Mouse (Mus musculus): Measurements from ENCODE around the gene Slc2a3. TPM values are rescaled to one million over a fixed set of nuclear protein-coding genes. Genes with fewer than 3 reads are reported as not detected.
A peak's percentile ranks its signal among the peaks of the same experiment; 100 is the strongest.

Gene Slc2a3
- polyA plus RNA-seq, 1 experiment from 2014 or later: 10.3 TPM

DNA sequence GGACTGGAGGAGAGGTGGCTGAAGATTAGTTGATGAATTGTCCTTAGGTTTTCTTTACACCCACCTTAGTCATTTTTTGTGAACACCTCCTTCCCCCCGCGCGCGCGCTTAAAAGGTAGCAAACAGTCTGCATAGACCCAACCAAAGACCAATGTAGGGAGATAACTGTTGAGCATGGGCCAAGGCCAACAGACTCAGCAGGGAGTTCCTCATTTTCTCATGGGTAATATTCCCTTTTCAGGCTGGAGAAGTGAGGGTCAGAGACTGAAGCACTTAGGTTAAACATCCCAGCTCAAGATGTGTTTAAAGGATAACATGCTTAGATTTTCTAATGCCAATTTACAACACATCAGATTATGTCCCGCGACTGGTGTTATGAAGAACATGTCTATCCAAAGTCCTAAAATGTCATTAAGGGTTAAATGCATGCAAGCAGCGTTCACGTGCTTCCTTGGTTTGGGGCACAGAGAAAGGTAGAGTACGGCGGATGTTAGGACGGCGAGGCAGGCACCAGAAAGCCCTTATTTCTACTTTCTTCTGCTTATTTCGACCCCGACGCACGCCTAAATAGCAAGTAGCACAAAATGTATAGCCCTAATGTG lies 37.5 kb downstream of the Slc2a3 start:
- Histone ChIP-seq H3K4me1 (ENCODE audit: control insufficient read depth in 2 of 2, insufficient read depth in 2 of 2, low read length in 2 of 2) (peaks cover 9 to 11% of the 10 kb centered on the region in 2 experiments), H3K9me3 (ENCODE audit: control insufficient read depth, low read length) (no peaks in the 10 kb centered on the region), H3K27ac (replicated peaks in 1 of 2; ENCODE audit: control insufficient read depth in 1 of 2, insufficient read depth in 1 of 2, low read depth in 2 of 2, low read length in 2 of 2) (no peak overlapping the region), H3K4me2 (ENCODE audit: low read length) (peak overlapping the region; percentile 93), H3K27me3 (ENCODE audit: control insufficient read depth, insufficient read depth, low read length) (no peaks in the 10 kb centered on the region), H3K4me3 (ENCODE audit: control insufficient read depth in 1 of 2, insufficient read depth in 1 of 2, low read depth in 1 of 2, low read length in 2 of 2) (peak overlapping the region; percentile 49 to 53), H3K9ac (ENCODE audit: low read length) (peak overlapping the region; percentile 56; the same call in 1 of the 2 replicates), H3K36me3 (ENCODE audit: control insufficient read depth, insufficient read depth, low read length) (no peaks in the 10 kb centered on the region)
- 37% methylated on average over 17 of the region's 17 CpGs for WGBS
- ATAC-seq (ENCODE audit: insufficient number of reproducible peaks, insufficient read depth, low FRiP score, low read depth): no peak

- H3K4me1 ChIP-seq (ENCODE audit: control insufficient read depth in 2 of 2, insufficient read depth in 2 of 2, low read length in 2 of 2): peaks cover 9 to 11% of the 10 kb centered on the region in 2 experiments
Measured at GRCm38 (mm10) chr6:122762952-122763700, 38.3 kb downstream of the Slc2a3 start.

DNA sequence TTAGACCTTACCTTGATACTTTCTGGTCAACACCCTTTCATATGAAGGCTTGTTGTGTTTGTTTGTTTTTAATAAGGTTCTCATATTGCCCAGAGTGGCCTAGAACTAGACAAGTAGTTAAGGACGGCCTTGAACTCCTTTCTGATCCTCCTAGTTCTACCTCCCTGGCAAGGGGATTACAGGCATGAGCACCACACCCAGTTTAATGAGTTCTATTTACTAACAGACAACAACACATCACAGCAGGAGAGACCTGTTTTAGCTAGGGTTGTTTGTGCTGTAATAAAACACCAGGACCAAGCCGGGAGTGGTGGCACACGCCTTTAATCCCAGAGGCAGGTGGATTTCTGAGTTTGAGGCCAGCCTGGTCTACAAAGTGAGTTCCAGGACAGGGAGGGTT lies 39.0 kb downstream of the Slc2a3 start:
- Histone ChIP-seq H3K36me3 (ENCODE audit: control insufficient read depth, insufficient read depth, low read length) (no peaks in the 10 kb centered on the region), H3K4me3 (ENCODE audit: control insufficient read depth in 1 of 2, insufficient read depth in 1 of 2, low read depth in 1 of 2, low read length in 2 of 2) (no peak overlapping the region), H3K4me2 (ENCODE audit: low read length) (no peak overlapping the region), H3K9me3 (ENCODE audit: control insufficient read depth, low read length) (no peaks in the 10 kb centered on the region), H3K27me3 (ENCODE audit: control insufficient read depth, insufficient read depth, low read length) (no peaks in the 10 kb centered on the region), H3K4me1 (ENCODE audit: control insufficient read depth in 2 of 2, insufficient read depth in 2 of 2, low read length in 2 of 2) (peaks cover 9 to 11% of the 10 kb centered on the region in 2 experiments), H3K9ac (ENCODE audit: low read length) (no peak overlapping the region), H3K27ac (replicated peaks in 1 of 2; ENCODE audit: control insufficient read depth in 1 of 2, insufficient read depth in 1 of 2, low read depth in 2 of 2, low read length in 2 of 2) (no peak overlapping the region)
- whole genome bisulfite sequencing: 97% methylated on average over 3 of the region's 3 CpGs
- ATAC-seq (ENCODE audit: insufficient number of reproducible peaks, insufficient read depth, low FRiP score, low read depth): no peak

More at GRCm38 (mm10) chr6:122762952-122763700, 38.3 kb downstream of the Slc2a3 start:
- H3K9me3 ChIP-seq (ENCODE audit: control insufficient read depth, low read length): no peaks in the 10 kb centered on the region
- no peak overlapping the region for H3K4me3 ChIP-seq (ENCODE audit: control insufficient read depth in 1 of 2, insufficient read depth in 1 of 2, low read depth in 1 of 2, low read length in 2 of 2)
- H3K9ac ChIP-seq (ENCODE audit: low read length): no peak overlapping the region
- no peak overlapping the region for H3K27ac ChIP-seq (replicated peaks in 1 of 2; ENCODE audit: control insufficient read depth in 1 of 2, insufficient read depth in 1 of 2, low read depth in 2 of 2, low read length in 2 of 2)
- no peaks in the 10 kb centered on the region for H3K27me3 ChIP-seq (ENCODE audit: control insufficient read depth, insufficient read depth, low read length)
- ATAC-seq (ENCODE audit: insufficient number of reproducible peaks, insufficient read depth, low FRiP score, low read depth): no peak
- 62% methylated on average over 11 of the region's 11 CpGs for WGBS
- H3K4me2 ChIP-seq (ENCODE audit: low read length): no peak overlapping the region
- H3K36me3 ChIP-seq (ENCODE audit: control insufficient read depth, insufficient read depth, low read length): no peaks in the 10 kb centered on the region

- ATAC-seq (ENCODE audit: insufficient number of reproducible peaks, insufficient read depth, low FRiP score, low read depth): no peak
- H3K27ac ChIP-seq (replicated peaks in 1 of 2; ENCODE audit: control insufficient read depth in 1 of 2, insufficient read depth in 1 of 2, low read depth in 2 of 2, low read length in 2 of 2): no peak overlapping the region
- no peak overlapping the region for H3K4me2 ChIP-seq (ENCODE audit: low read length)
Measured at GRCm38 (mm10) chr6:122761901-122762300, 39.5 kb downstream of the Slc2a3 start.

GRCm38 (mm10) chr6:122761011-122761599 lies 40.3 kb downstream of the Slc2a3 start:
- Histone ChIP-seq H3K9me3 (ENCODE audit: control insufficient read depth, low read length) (no peaks in the 10 kb centered on the region), H3K4me2 (ENCODE audit: low read length) (peak overlapping the region; percentile 60), H3K36me3 (ENCODE audit: control insufficient read depth, insufficient read depth, low read length) (no peaks in the 10 kb centered on the region), H3K4me1 (ENCODE audit: control insufficient read depth in 2 of 2, insufficient read depth in 2 of 2, low read length in 2 of 2) (peaks cover 9 to 11% of the 10 kb centered on the region in 2 experiments), H3K4me3 (ENCODE audit: control insufficient read depth in 1 of 2, insufficient read depth in 1 of 2, low read depth in 1 of 2, low read length in 2 of 2) (peak overlapping the region; percentile 43 to 73), H3K27me3 (ENCODE audit: control insufficient read depth, insufficient read depth, low read length) (no peaks in the 10 kb centered on the region), H3K9ac (ENCODE audit: low read length) (0 out of 2 replicates have a peak overlapping the region, but pooled peaks have one; percentile 41), H3K27ac (replicated peaks in 1 of 2; ENCODE audit: control insufficient read depth in 1 of 2, insufficient read depth in 1 of 2, low read depth in 2 of 2, low read length in 2 of 2) (peak overlapping the region in 1 of 2 experiments; percentile 53; a peak in 2 of 4 replicates)
- no peak for ATAC-seq (ENCODE audit: insufficient number of reproducible peaks, insufficient read depth, low FRiP score, low read depth)
- WGBS: 2% methylated on average over 11 of the region's 11 CpGs

More at GRCm38 (mm10) chr6:122761901-122762300, 39.5 kb downstream of the Slc2a3 start:
- Histone ChIP-seq H3K9me3 (ENCODE audit: control insufficient read depth, low read length) (no peaks in the 10 kb centered on the region), H3K4me1 (ENCODE audit: control insufficient read depth in 2 of 2, insufficient read depth in 2 of 2, low read length in 2 of 2) (peaks cover 9 to 11% of the 10 kb centered on the region in 2 experiments), H3K27me3 (ENCODE audit: control insufficient read depth, insufficient read depth, low read length) (no peaks in the 10 kb centered on the region), H3K36me3 (ENCODE audit: control insufficient read depth, insufficient read depth, low read length) (no peaks in the 10 kb centered on the region), H3K9ac (ENCODE audit: low read length) (no peak overlapping the region), H3K4me3 (ENCODE audit: control insufficient read depth in 1 of 2, insufficient read depth in 1 of 2, low read depth in 1 of 2, low read length in 2 of 2) (no peak overlapping the region)

DNA sequence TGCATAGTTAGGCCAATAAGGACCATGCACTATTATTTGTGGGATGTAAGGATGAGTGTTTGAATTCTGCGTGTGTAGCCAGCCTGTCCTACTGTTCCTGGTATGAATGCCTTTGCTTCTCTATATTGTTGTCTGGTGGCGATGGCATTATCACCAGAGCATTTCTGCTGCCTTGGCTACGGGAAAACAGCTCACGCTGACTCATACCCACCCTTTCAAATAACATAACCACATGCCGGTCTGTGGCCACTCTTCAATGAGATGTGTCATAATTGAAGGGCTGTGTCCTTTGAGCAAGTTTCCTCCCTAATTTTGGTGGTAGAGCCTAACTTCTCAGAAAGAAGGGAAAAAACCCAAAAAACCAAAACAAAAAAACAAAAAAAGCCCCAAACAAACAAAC lies 42.7 kb downstream of the Slc2a3 start:
- Histone ChIP-seq H3K4me3 (ENCODE audit: control insufficient read depth in 1 of 2, insufficient read depth in 1 of 2, low read depth in 1 of 2, low read length in 2 of 2) (no peak overlapping the region), H3K9me3 (ENCODE audit: control insufficient read depth, low read length) (no peaks in the 10 kb centered on the region), H3K36me3 (ENCODE audit: control insufficient read depth, insufficient read depth, low read length) (no peaks in the 10 kb centered on the region), H3K27ac (replicated peaks in 1 of 2; ENCODE audit: control insufficient read depth in 1 of 2, insufficient read depth in 1 of 2, low read depth in 2 of 2, low read length in 2 of 2) (no peak overlapping the region), H3K4me1 (ENCODE audit: control insufficient read depth in 2 of 2, insufficient read depth in 2 of 2, low read length in 2 of 2) (peaks cover 0 to 2% of the 10 kb centered on the region in 2 experiments; a peak in 2 of 4 replicates), H3K4me2 (ENCODE audit: low read length) (no peak overlapping the region), H3K9ac (ENCODE audit: low read length) (no peak overlapping the region), H3K27me3 (ENCODE audit: control insufficient read depth, insufficient read depth, low read length) (no peaks in the 10 kb centered on the region)
- 45% methylated on average over 5 of the region's 5 CpGs for WGBS
- ATAC-seq (ENCODE audit: insufficient number of reproducible peaks, insufficient read depth, low FRiP score, low read depth): no peak

- 40% methylated on average over 2 of the region's 2 CpGs for WGBS
- H3K9ac ChIP-seq (ENCODE audit: low read length): no peak overlapping the region
- no peak overlapping the region for H3K27ac ChIP-seq (replicated peaks in 1 of 2; ENCODE audit: control insufficient read depth in 1 of 2, insufficient read depth in 1 of 2, low read depth in 2 of 2, low read length in 2 of 2)
- H3K4me1 ChIP-seq (ENCODE audit: control insufficient read depth in 2 of 2, insufficient read depth in 2 of 2, low read length in 2 of 2): no peaks in the 10 kb centered on the region; a peak in 1 of 4 replicates
- ATAC-seq (ENCODE audit: insufficient number of reproducible peaks, insufficient read depth, low FRiP score, low read depth): no peak
- no peak overlapping the region for H3K4me3 ChIP-seq (ENCODE audit: control insufficient read depth in 1 of 2, insufficient read depth in 1 of 2, low read depth in 1 of 2, low read length in 2 of 2)
- H3K36me3 ChIP-seq (ENCODE audit: control insufficient read depth, insufficient read depth, low read length): no peaks in the 10 kb centered on the region
- H3K27me3 ChIP-seq (ENCODE audit: control insufficient read depth, insufficient read depth, low read length): no peaks in the 10 kb centered on the region
- H3K4me2 ChIP-seq (ENCODE audit: low read length): no peak overlapping the region
- no peaks in the 10 kb centered on the region for H3K9me3 ChIP-seq (ENCODE audit: control insufficient read depth, low read length)
Measured at GRCm38 (mm10) chr6:122755913-122756312, 45.5 kb downstream of the Slc2a3 start.

Data from heart, embryonic 14.5 days (tissue).